Mouse (Mus musculus) hindbrain, postnatal 0 days (tissue): ENCODE measurements around the gene Mrpl39. TPM values are rescaled to one million over a fixed set of nuclear protein-coding genes. Genes with fewer than 3 reads are reported as not detected.

Experiments used
- ATAC-seq: fragments of 200-750 bp; cut with Nextera tagmentation; 2 replicates; pipeline ENCODE4 v1.8.0; 2017; ENCODE audit warnings: mild to moderate bottlenecking, moderate TSS enrichment, moderate library complexity
- DNase-seq: peaks from one replicate; pipeline ENCODE4 v3.0.0-alpha.2; 2015; ENCODE audit warnings: low spot score
- H3K27ac ChIP-seq: fragments of 300-500 bp; sonication (generic); 2 replicates; pipeline ENCODE4 v1.5.1; 2014; ENCODE audit warnings: mild to moderate bottlenecking
- H3K27me3 ChIP-seq: fragments of 300-500 bp; sonication (generic); 2 replicates; pipeline ENCODE4 v1.6.1; 2014; ENCODE audit warnings: low read length, mixed read lengths; ENCODE audit not compliant: insufficient read depth
- H3K36me3 ChIP-seq: fragments of 300-500 bp; sonication (generic); 2 replicates; pipeline ENCODE4 v1.6.1; 2014; ENCODE audit warnings: low read length, mixed read lengths; ENCODE audit not compliant: insufficient read depth
- H3K4me1 ChIP-seq: fragments of 300-500 bp; sonication (generic); 2 replicates; pipeline ENCODE4 v1.6.1; 2014; ENCODE audit warnings: antibody characterized with exemption, low read length, mixed read lengths; ENCODE audit not compliant: insufficient read depth
- H3K4me2 ChIP-seq: fragments of 300-500 bp; sonication (generic); 2 replicates; pipeline ENCODE4 v1.6.1; 2014; ENCODE audit warnings: low read depth, mild to moderate bottlenecking, low read length, moderate library complexity, mixed read lengths
- H3K4me3 ChIP-seq: fragments of 300-500 bp; sonication (generic); 2 replicates; pipeline ENCODE4 v1.5.1; 2014; ENCODE audit warnings: low read length
- H3K9ac ChIP-seq: fragments of 300-500 bp; sonication (generic); replicated peaks from 2 replicates; pipeline ENCODE4 v1.6.1; 2014; ENCODE audit warnings: mild to moderate bottlenecking, low read length, moderate library complexity, mixed read lengths
- H3K9me3 ChIP-seq: fragments of 300-500 bp; sonication (generic); 2 replicates; pipeline ENCODE4 v1.6.1; 2016; ENCODE audit warnings: low read length, mixed read lengths
- CTCF ChIP-seq: IDR thresholded peaks from 2 replicates; pipeline ENCODE4 v1.5.1; 2016; ENCODE audit warnings: antibody characterized with exemption, control low read depth, low read depth
- whole genome bisulfite sequencing: fragments of 180-500 bp; shearing (Covaris S2); extraction: QIAGEN DNeasy Blood & Tissue Kit; methylation state at CpG from one replicate; pipeline ENCODE4 v1.1.7; 2014; 5-methylcytosine and 5-hydroxymethylcytosine counted together
- polyA plus RNA-seq: library from polyadenylated mRNA; unstranded; fragments of >200 nt; fragmentation: Nextera tagmentation; extraction: Ambion mirVana; gene quantifications from 2 replicates; pipeline ENCODE4 v1.2.1, GENCODE M21; 2015
- total RNA-seq: library from RNA; depleted of rRNA; stranded (reverse); fragments of >200 nt; gene quantifications from 2 replicates; pipeline ENCODE4 v1.2.3, GENCODE M21; 2014

The Mrpl39 gene
- total and polyA plus RNA-seq, 2 experiments from 2014 or later: 12.1 to 36.2 TPM

DNA sequence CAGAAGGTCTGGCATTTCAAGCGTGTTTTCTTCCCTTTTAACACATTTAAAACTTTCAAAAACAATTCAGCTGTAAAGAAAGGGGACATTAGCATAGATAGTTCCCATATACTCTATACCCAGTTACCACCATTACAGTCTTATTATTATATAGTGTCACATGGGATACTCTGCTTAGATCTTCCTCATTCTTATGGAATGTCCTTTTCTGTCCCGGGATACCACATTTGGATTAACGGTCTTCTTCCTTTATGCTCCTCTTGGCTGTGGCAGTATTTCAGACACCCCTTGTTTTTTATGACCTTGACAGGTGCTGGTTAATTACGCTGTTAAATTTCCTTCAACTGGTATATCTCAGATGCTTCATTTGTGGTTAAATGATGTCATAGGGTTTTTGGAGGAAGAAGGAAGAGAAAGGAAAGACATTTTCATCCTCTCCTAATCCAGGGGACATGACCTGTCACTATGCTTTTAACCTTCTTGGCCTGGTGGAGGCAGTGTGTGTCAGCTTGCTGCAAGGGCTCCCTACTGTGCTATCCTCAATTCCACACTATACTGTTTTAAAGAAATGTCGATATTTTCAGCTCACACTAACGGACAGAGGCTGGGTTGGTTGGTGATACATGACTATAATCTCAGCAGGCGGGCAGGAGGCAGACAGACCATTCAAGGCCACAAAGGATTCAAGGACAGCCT is 40.7 kb upstream of the Mrpl39 start:
- peak overlapping the region; percentile 66 for H3K4me3 ChIP-seq
- peak; percentile 17 for DNase-seq
- H3K27me3 ChIP-seq: no peaks in the 10 kb centered on the region

DNA sequence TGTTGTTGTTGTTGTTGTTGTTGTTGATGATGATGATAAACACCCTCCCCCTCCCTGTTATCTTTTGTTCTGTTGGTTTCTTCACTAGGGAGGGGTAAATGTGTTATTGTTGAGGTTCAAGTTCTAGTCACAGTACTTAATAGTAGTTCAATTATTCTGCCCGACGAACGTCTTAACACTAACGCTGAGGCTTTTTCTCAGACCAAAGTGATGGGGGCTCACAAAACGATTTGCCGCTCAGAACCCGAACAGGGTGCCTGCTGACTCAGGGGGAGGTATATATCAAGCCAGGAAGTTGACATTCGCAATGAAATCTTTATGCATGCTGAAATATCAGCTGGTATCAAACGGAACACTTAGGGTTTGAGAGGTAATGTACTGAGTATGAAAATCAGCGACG is 39.8 kb upstream of the Mrpl39 start:
- peak overlapping the region; percentile 66 for H3K4me3 ChIP-seq
- no peaks in the 10 kb centered on the region for H3K9me3 ChIP-seq
- ATAC-seq (no peak), DNase-seq (no peak)
- 11% methylated on average over 11 of the region's 11 CpGs for WGBS
- H3K4me1 ChIP-seq: peaks cover 3% of the 10 kb centered on the region; the same call in 1 of the 2 replicates
- H3K27ac ChIP-seq: no peak overlapping the region
- TF ChIP-seq CTCF: no peak
- H3K36me3 ChIP-seq: no peaks in the 10 kb centered on the region
- H3K9ac ChIP-seq: no peak overlapping the region
- H3K27me3 ChIP-seq: no peaks in the 10 kb centered on the region
- H3K4me2 ChIP-seq: peak overlapping the region; percentile 94

More for the DNA sequence above, 40.7 kb upstream of the Mrpl39 start:
- H3K9ac ChIP-seq: no peak overlapping the region
- no peak overlapping the region for H3K27ac ChIP-seq
- H3K4me1 ChIP-seq: peaks cover 3% of the 10 kb centered on the region; the same call in 1 of the 2 replicates
- H3K4me2 ChIP-seq: peak overlapping the region; percentile 94
- no peaks in the 10 kb centered on the region for H3K9me3 ChIP-seq
- 40% methylated on average over 7 of the region's 7 CpGs for WGBS
- no peaks in the 10 kb centered on the region for H3K36me3 ChIP-seq
- TF ChIP-seq CTCF: peak; percentile 54
- no peak for ATAC-seq

DNA sequence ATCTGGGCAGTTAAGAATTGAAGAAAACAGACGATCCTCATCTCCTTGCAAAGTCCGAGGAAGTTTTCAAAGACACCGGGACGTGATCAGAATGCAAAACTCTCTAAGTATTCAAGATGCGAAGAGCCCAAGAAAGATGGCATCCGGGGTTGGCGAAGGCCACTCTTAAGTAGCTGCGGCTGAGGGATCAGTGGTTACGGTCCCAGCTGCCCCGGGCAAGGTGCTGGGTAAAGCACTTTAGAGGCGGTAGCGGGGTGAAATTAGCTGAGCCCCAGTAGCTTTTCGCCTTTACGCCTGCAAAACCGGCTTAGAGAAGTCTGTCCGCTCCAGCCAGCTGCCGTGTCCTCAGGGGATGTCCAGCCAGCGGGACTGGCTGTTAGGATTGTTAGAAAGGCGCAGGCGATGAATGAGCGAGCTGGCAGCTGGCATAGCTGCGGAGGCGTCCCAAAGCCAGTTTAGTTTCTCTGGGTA is 39.3 kb upstream of the Mrpl39 start:
- DNase-seq: peak; percentile 91
- H3K9ac ChIP-seq: peak overlapping the region; percentile 67
- peak overlapping the region; percentile 88 for H3K27ac ChIP-seq
- H3K4me2 ChIP-seq: peak overlapping the region; percentile 94
- WGBS: under 1% methylated on average over 23 of the region's 23 CpGs
- ATAC-seq: peak; percentile 52
- no peak for TF ChIP-seq CTCF
- H3K4me3 ChIP-seq: peak overlapping the region; percentile 66
- H3K27me3 ChIP-seq: no peaks in the 10 kb centered on the region
- no peaks in the 10 kb centered on the region for H3K9me3 ChIP-seq
- H3K36me3 ChIP-seq: no peaks in the 10 kb centered on the region
- H3K4me1 ChIP-seq: peaks cover 3% of the 10 kb centered on the region; the same call in 1 of the 2 replicates

DNA sequence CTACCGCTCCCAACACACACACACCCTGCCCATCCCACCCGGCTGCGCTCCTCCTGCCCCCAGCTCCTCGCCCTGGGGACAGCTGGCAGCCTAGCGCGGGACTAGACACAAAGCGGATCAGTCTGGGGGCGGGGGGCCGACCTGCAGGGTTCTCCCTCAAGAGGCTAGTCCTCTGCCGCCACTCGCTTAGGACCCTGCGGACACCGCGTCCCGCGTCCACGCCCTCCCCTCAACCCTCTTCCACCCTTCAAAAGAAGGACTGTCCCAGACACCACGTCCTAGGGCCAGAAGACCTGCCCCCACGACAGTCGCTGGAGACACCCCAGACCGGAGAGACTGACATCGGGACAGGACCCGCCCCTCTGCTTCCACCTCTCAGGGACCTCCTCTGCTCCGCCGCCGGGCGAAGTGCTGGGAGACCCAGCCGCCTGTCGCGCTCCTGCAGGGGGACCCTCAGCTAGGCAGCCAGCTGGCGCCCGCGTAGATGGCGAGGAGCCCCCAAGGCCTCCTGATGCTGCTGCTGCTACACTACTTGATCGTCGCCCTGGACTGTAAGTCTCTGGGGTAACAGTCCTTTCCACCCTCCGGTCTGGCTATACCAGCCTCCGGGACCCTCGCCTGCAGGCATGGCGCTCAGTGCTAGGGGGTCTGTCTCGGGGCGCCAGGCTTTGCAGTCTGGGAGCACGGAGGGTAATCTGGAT is 38.6 kb upstream of the Mrpl39 start, which contains the start of gene Jam2:
Gene Jam2 (plus strand): TSS at position 121 of the 701 bp plus-strand sequence.
- H3K36me3 ChIP-seq: no peaks in the 10 kb centered on the region
- DNase-seq (peak; percentile 75), ATAC-seq (peak; percentile 93)
- H3K4me3 ChIP-seq: peak within 1 kb of the TSS; percentile 66
- peaks cover 3% of the 10 kb centered on the region; the same call in 1 of the 2 replicates for H3K4me1 ChIP-seq
- peak within 1 kb of the TSS; percentile 67 for H3K9ac ChIP-seq
- WGBS: 1% methylated on average over 43 of the region's 43 CpGs
- H3K27me3 ChIP-seq: no peaks in the 10 kb centered on the region
- H3K9me3 ChIP-seq: no peaks in the 10 kb centered on the region
- TF ChIP-seq CTCF: no peak; the same call in 1 of the 2 replicates
- H3K4me2 ChIP-seq: peak within 1 kb of the TSS; percentile 94
- peak within 1 kb of the TSS; percentile 88 for H3K27ac ChIP-seq

DNA sequence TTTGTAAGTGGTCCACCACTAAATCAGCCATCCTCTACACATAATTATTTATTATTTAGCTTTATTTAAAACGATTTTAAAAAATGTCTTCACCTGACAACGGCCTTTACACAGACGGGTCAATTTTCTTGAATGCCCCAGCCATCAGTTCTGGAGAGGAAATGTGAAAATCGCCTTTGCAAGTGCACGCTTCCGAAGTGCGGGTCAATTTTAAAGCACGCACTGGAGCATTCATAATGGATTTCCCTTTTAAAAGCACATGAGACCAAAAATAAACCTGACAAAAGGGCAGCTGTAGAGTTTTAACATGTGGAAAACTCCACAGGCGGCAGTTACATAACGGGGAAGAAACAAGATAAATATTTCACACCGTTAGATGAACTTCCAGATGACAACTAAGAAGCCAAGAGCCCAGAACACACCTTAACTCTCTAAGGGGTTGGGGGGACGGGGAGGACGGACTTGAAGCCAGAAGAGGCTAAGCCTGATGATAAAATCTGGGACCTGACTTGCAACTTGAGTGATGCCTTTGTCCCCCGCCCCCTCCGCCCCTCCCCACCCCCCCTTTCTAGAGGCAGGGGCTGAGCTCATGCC is 37.8 kb upstream of the Mrpl39 start:
- DNase-seq: peak; percentile 8
- TF ChIP-seq CTCF: no peak
- no peaks in the 10 kb centered on the region for H3K36me3 ChIP-seq
- peaks cover 3% of the 10 kb centered on the region; the same call in 1 of the 2 replicates for H3K4me1 ChIP-seq
- ATAC-seq: peak; percentile 2; the same call in 1 of the 2 replicates
- peak overlapping the region; percentile 88 for H3K27ac ChIP-seq
- H3K27me3 ChIP-seq: no peaks in the 10 kb centered on the region
- WGBS: 1% methylated on average over 15 of the region's 15 CpGs
- peak overlapping the region; percentile 94 for H3K4me2 ChIP-seq
- peak overlapping the region; percentile 67; the same call in 1 of the 2 replicates for H3K9ac ChIP-seq
- peak overlapping the region; percentile 66 for H3K4me3 ChIP-seq
- no peaks in the 10 kb centered on the region for H3K9me3 ChIP-seq

DNA sequence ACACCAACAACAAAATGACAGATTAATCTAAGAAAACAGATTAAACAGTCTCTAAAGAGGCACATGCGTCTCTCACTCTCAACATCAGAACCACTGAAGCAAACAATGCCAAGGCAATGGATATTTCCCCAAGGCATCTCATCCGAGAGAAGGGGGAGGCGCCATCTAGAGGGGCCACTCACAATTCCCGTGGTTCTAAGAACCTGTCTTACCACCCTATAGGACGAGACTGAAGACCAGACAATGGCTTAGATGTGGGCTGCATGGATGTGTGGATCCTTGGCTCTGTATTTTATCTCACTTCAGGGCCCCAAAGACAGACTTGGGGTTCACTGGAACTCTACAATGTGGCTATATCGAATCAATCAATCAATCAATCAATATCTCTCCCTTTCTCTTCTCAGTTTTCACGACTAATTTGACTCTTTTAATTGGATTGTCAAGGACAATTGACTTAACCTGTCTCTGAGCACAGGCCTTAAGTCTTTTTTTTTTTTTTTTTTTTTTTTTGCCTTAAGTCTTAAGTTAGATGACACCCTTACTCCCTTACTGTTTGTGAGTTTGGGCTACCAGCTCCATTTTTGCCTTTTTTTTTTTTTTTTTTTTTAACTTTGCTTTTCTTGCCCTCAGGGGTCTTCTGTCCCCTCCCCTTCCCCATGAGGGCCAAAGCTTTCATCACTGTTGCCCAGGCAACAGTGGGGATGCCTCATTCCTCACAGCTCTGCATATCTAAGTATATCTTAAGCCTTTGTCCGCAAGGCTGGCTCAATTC is 37.1 kb upstream of the Mrpl39 start:
- H3K4me3 ChIP-seq: peak overlapping the region; percentile 66
- no peak overlapping the region for H3K27ac ChIP-seq
- peak overlapping the region; percentile 94 for H3K4me2 ChIP-seq
- ATAC-seq (no peak), DNase-seq (peak; percentile 57)
- WGBS: 9% methylated on average over 8 of the region's 8 CpGs
- no peaks in the 10 kb centered on the region for H3K36me3 ChIP-seq
- H3K27me3 ChIP-seq: no peaks in the 10 kb centered on the region
- no peak overlapping the region for H3K9ac ChIP-seq
- H3K9me3 ChIP-seq: no peaks in the 10 kb centered on the region
- H3K4me1 ChIP-seq: peaks cover 3% of the 10 kb centered on the region; the same call in 1 of the 2 replicates
- TF ChIP-seq CTCF: 0 out of 2 replicates have a peak, but pooled peaks have one; percentile 3
